Mouse (Mus musculus) lung, adult 2 months (tissue): ENCODE measurements around the gene Ccdc7b.
"Not testable (repeated sequence)": the region's sequence is repeated elsewhere in the genome, so short reads cannot be mapped to it uniquely, and the experiment has no call there.

Experiments used
- CTCF ChIP-seq: fragments of 200-500 bp; IDR thresholded peaks from 2 replicates; pipeline ENCODE4 v1.5.1; 2011; ENCODE audit warnings: mild to moderate bottlenecking, low read length, control low read depth; ENCODE audit not compliant: insufficient read depth
- POLR2A ChIP-seq: fragments of 200-500 bp; IDR thresholded peaks from 2 replicates; pipeline ENCODE4 v1.6.1; 2011; ENCODE audit warnings: low read depth, mild to moderate bottlenecking, control low read depth, low read length, borderline replicate concordance; ENCODE audit errors: extremely low read depth

- not testable (repeated sequence) for TF ChIP-seq CTCF, POLR2A
Observed at GRCm38 (mm10) chr8:129115761-129116160, 48.8 kb downstream of the Ccdc7b start.
